Mouse (Mus musculus) embryonic fibroblast, embryonic 13.5 days (primary cell): ENCODE results near the gene Pip4k2a.

Source experiments
- CTCF ChIP-seq: IDR thresholded peaks from 2 replicates; pipeline ENCODE4 v1.5.1; 2011; ENCODE audit warnings: mild to moderate bottlenecking, control low read depth, low read length, moderate library complexity, borderline replicate concordance; ENCODE audit not compliant: insufficient read depth
- POLR2A ChIP-seq: IDR thresholded peaks from 2 replicates; pipeline ENCODE4 v1.6.1; 2011; ENCODE audit warnings: low read depth, mild to moderate bottlenecking, control low read depth, low read length, moderate library complexity

DNA sequence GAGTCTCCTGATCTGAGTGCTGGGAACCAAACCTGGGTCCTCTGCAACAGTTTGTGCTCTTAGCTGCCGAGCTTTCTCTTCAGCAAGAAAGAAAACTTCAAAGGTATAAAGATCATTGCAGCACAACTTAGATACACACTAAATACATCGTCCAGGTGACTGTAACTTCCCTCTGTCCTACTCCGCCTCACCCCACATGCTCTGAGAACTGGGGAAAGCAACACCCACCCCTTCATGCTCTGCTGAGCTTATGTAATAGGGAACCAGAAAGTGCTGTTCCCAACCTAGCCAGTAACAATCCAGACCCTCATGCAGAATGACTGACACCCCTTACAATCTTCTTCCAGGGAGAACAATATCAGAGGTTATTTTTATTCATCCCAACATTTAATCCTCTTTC is 41.5 kb downstream of the Pip4k2a start:
- TF ChIP-seq POLR2A, result no peak
- no peak for TF ChIP-seq CTCF
